Mouse (Mus musculus): ENCODE data around the gene Mast4. TPM values are rescaled to one million over a fixed set of nuclear protein-coding genes. Genes with fewer than 3 reads are reported as not detected.

Mast4 gene
- polyA plus RNA-seq, 1 experiment from 2014 or later = 41.8 TPM

GRCm38 (mm10) chr13:102842237-102842636 lies 492.1 kb downstream of the Mast4 start:
- Histone ChIP-seq H3K4me3 (replicated peaks; ENCODE audit: low read depth, low read length) (no peak overlapping the region), H3K4me1 (ENCODE audit: control insufficient read depth, insufficient read depth, low read length) (peaks cover 12% of the 10 kb centered on the region; the same call in 1 of the 2 replicates), H3K9ac (replicated peaks; ENCODE audit: low read length) (no peak overlapping the region), H3K27ac (replicated peaks; ENCODE audit: low read depth, low read length) (no peak overlapping the region), H3K36me3 (ENCODE audit: control insufficient read depth, insufficient read depth, low read length) (no peaks in the 10 kb centered on the region), H3K27me3 (ENCODE audit: control insufficient read depth, insufficient read depth, low read length) (no peaks in the 10 kb centered on the region), H3K4me2 (ENCODE audit: low read length) (no peak overlapping the region), H3K9me3 (ENCODE audit: control insufficient read depth, low read length) (no peaks in the 10 kb centered on the region)
- peak; percentile 10 for DNase-seq
- WGBS = 67% methylated on average over 8 of the region's 8 CpGs
- ATAC-seq (ENCODE audit: low FRiP score, low TSS enrichment) = no peak

DNA sequence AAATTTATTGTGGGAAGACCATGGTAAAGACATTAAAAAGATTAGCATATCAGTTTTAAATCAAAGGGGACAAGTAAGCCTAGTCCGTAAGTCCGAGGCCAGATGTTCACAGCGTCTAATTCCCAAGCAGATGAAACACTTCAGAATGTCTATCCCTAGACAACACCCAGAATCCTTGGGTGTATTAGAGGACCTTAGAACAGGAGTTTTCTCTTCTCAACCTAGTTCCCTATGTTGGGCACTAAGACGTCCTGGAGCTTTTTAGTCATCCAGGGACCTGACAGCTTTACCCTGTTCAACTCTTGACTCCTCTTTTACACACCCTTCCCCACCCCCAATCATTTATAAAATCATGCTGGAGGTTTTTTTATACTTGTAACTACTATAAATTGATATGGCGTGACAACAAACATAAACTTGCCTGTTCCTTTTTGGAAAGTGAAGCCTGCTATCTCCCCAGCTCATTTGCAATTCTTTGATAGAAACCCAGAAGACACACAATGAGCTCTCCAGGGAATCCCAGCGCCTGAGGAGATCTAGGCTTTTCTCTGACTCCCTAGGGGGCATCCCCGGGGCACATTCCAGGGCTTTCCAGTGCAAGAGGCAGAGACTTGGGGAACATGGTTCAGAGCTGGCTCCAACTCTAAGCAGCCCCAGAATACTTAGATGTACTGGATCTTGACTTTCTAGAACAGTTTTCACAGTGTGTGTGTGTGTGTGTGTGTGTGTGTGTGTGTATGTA lies 494.4 kb downstream of the Mast4 start:
- no peak for ATAC-seq (ENCODE audit: low FRiP score, low TSS enrichment)
- WGBS = 17% methylated on average over 7 of the region's 7 CpGs
- H3K9ac ChIP-seq (replicated peaks; ENCODE audit: low read length) = no peak overlapping the region

DNA sequence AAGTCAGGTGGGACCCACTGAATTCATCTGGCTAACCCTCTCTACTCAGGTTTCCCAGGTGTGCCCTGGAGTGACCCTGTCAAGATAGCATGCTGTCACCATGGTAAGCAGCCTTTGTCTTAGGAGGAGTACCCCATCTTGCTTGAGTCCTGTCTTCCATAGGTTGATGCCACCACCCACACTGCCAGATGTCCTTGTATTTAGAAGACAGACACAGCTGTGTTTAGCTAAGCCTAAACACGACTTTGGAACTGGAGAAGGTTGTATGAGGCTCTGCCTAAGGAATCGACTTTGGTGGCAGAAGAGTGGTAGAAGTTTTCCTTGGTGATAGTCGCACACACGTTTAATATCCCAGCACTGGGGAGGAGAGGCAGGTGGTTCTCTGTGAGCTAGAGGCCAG lies 496.9 kb downstream of the Mast4 start:
- WGBS = 78% methylated on average over 4 of the region's 4 CpGs

More for the DNA sequence above, 494.4 kb downstream of the Mast4 start:
- H3K27me3 ChIP-seq (ENCODE audit: control insufficient read depth, insufficient read depth, low read length) = no peaks in the 10 kb centered on the region
- peak; percentile 47 for DNase-seq
- no peak overlapping the region for H3K27ac ChIP-seq (replicated peaks; ENCODE audit: low read depth, low read length)
- H3K4me3 ChIP-seq (replicated peaks; ENCODE audit: low read depth, low read length) = no peak overlapping the region
- no peak overlapping the region for H3K4me2 ChIP-seq (ENCODE audit: low read length)
- no peaks in the 10 kb centered on the region for H3K9me3 ChIP-seq (ENCODE audit: control insufficient read depth, low read length)
- H3K4me1 ChIP-seq (ENCODE audit: control insufficient read depth, insufficient read depth, low read length) = peaks cover 12% of the 10 kb centered on the region; the same call in 1 of the 2 replicates
- no peaks in the 10 kb centered on the region for H3K36me3 ChIP-seq (ENCODE audit: control insufficient read depth, insufficient read depth, low read length)

DNA sequence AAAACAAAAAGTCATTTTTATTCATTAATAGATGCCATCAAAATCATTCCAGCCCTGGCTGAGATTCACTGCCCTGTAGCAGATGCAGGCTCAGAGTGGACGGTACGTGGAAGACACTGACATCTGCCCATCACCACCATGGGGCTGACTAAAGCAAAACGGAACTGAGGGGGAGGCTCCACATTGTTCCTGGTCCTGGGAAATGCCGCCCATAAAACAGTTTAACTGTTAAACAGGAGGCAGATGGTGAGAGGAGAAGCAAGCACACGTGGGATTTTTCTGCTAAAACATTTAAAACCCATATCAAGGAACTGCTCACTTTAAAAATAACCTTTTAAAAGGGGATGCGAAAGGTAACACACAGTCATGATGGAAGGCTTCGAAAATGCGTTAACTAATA lies 499.0 kb downstream of the Mast4 start:
- Histone ChIP-seq H3K4me3 (replicated peaks; ENCODE audit: low read depth, low read length) (no peak overlapping the region), H3K27ac (replicated peaks; ENCODE audit: low read depth, low read length) (no peak overlapping the region)

More for the DNA sequence above, 496.9 kb downstream of the Mast4 start:
- no peak for DNase-seq
- H3K27ac ChIP-seq (replicated peaks; ENCODE audit: low read depth, low read length) = no peak overlapping the region
- no peak for ATAC-seq (ENCODE audit: low FRiP score, low TSS enrichment)
- no peaks in the 10 kb centered on the region for H3K27me3 ChIP-seq (ENCODE audit: control insufficient read depth, insufficient read depth, low read length)
- H3K4me1 ChIP-seq (ENCODE audit: control insufficient read depth, insufficient read depth, low read length) = peaks cover 7% of the 10 kb centered on the region; the same call in 1 of the 2 replicates
- no peak overlapping the region for H3K4me3 ChIP-seq (replicated peaks; ENCODE audit: low read depth, low read length)
- H3K9ac ChIP-seq (replicated peaks; ENCODE audit: low read length) = no peak overlapping the region
- H3K9me3 ChIP-seq (ENCODE audit: control insufficient read depth, low read length) = no peaks in the 10 kb centered on the region
- no peak overlapping the region for H3K4me2 ChIP-seq (ENCODE audit: low read length)
- no peaks in the 10 kb centered on the region for H3K36me3 ChIP-seq (ENCODE audit: control insufficient read depth, insufficient read depth, low read length)

DNA sequence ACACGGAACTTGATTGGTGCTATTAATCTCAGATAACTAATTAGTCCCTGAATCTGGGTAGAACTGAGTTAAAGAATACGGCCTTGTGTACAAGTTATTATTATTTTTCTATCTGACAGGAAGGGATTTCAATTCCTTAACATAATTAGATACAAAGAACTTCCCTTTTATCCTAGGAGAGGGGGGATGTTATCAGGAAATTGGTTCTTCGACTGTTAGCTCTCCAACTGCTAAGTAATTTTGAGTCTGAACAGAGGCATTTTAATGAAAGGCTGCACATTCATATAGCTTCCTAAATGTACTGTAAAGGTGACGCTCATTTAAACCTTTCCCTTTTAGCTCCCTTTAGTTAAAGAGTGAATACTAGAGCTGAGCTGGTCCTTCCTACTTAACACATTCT lies 516.0 kb downstream of the Mast4 start:
- ATAC-seq (ENCODE audit: low FRiP score, low TSS enrichment) = no peak
- 82% methylated on average over 4 of the region's 4 CpGs for WGBS
- Histone ChIP-seq H3K9me3 (ENCODE audit: control insufficient read depth, low read length) (no peaks in the 10 kb centered on the region), H3K36me3 (ENCODE audit: control insufficient read depth, insufficient read depth, low read length) (no peaks in the 10 kb centered on the region), H3K9ac (replicated peaks; ENCODE audit: low read length) (no peak overlapping the region), H3K27me3 (ENCODE audit: control insufficient read depth, insufficient read depth, low read length) (no peaks in the 10 kb centered on the region), H3K27ac (replicated peaks; ENCODE audit: low read depth, low read length) (no peak overlapping the region), H3K4me2 (ENCODE audit: low read length) (no peak overlapping the region), H3K4me1 (ENCODE audit: control insufficient read depth, insufficient read depth, low read length) (0 out of 2 replicates have a peak, but pooled peaks cover 2% of the 10 kb centered on the region), H3K4me3 (replicated peaks; ENCODE audit: low read depth, low read length) (no peak overlapping the region)
- DNase-seq = no peak

More for the DNA sequence above, 499.0 kb downstream of the Mast4 start:
- DNase-seq (no peak), ATAC-seq (ENCODE audit: low FRiP score, low TSS enrichment) (no peak)
- 67% methylated on average over 8 of the region's 8 CpGs for WGBS
- Histone ChIP-seq H3K4me1 (ENCODE audit: control insufficient read depth, insufficient read depth, low read length) (peaks cover 4% of the 10 kb centered on the region; the same call in 1 of the 2 replicates), H3K9me3 (ENCODE audit: control insufficient read depth, low read length) (no peaks in the 10 kb centered on the region), H3K4me2 (ENCODE audit: low read length) (no peak overlapping the region), H3K9ac (replicated peaks; ENCODE audit: low read length) (no peak overlapping the region), H3K36me3 (ENCODE audit: control insufficient read depth, insufficient read depth, low read length) (no peaks in the 10 kb centered on the region), H3K27me3 (ENCODE audit: control insufficient read depth, insufficient read depth, low read length) (no peaks in the 10 kb centered on the region)

- no peak overlapping the region for H3K4me2 ChIP-seq (ENCODE audit: low read length)
- no peaks in the 10 kb centered on the region for H3K9me3 ChIP-seq (ENCODE audit: control insufficient read depth, low read length)
- peaks cover 6% of the 10 kb centered on the region for H3K4me1 ChIP-seq (ENCODE audit: control insufficient read depth, insufficient read depth, low read length)
- no peak overlapping the region for H3K9ac ChIP-seq (replicated peaks; ENCODE audit: low read length)
- H3K27ac ChIP-seq (replicated peaks; ENCODE audit: low read depth, low read length) = no peak overlapping the region
- no peaks in the 10 kb centered on the region for H3K36me3 ChIP-seq (ENCODE audit: control insufficient read depth, insufficient read depth, low read length)
- DNase-seq = no peak
- H3K27me3 ChIP-seq (ENCODE audit: control insufficient read depth, insufficient read depth, low read length) = no peaks in the 10 kb centered on the region
- no peak overlapping the region for H3K4me3 ChIP-seq (replicated peaks; ENCODE audit: low read depth, low read length)
- 94% methylated on average over 7 of the region's 7 CpGs for WGBS
- ATAC-seq (ENCODE audit: low FRiP score, low TSS enrichment) = no peak
Measured at GRCm38 (mm10) chr13:102816689-102817088, 517.6 kb downstream of the Mast4 start.

DNA sequence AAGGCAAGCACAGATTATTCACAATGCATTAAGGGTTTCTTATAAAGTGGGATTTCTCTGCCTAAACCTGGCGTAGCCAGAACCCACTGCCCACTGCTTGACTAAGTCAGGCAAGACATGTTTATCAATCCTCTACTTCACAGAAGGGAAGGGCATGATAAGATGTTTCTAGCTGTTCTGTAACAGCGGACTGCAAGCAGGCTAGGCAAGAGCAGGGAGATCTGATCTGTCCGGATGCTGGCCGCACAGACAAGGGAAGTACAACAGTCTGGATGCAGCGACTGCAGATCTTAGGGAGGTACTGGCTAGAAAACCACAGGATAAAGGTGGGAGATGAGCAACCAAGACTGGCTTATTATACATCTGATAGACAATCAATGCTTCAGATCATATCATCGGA lies 519.1 kb downstream of the Mast4 start:
- 94% methylated on average over 6 of the region's 6 CpGs for WGBS
- ATAC-seq (ENCODE audit: low FRiP score, low TSS enrichment) (no peak), DNase-seq (no peak)
- Histone ChIP-seq H3K27me3 (ENCODE audit: control insufficient read depth, insufficient read depth, low read length) (no peaks in the 10 kb centered on the region), H3K27ac (replicated peaks; ENCODE audit: low read depth, low read length) (no peak overlapping the region), H3K4me2 (ENCODE audit: low read length) (no peak overlapping the region), H3K36me3 (ENCODE audit: control insufficient read depth, insufficient read depth, low read length) (no peaks in the 10 kb centered on the region), H3K4me1 (ENCODE audit: control insufficient read depth, insufficient read depth, low read length) (peaks cover 19% of the 10 kb centered on the region), H3K9ac (replicated peaks; ENCODE audit: low read length) (no peak overlapping the region), H3K9me3 (ENCODE audit: control insufficient read depth, low read length) (no peaks in the 10 kb centered on the region), H3K4me3 (replicated peaks; ENCODE audit: low read depth, low read length) (no peak overlapping the region)

DNA sequence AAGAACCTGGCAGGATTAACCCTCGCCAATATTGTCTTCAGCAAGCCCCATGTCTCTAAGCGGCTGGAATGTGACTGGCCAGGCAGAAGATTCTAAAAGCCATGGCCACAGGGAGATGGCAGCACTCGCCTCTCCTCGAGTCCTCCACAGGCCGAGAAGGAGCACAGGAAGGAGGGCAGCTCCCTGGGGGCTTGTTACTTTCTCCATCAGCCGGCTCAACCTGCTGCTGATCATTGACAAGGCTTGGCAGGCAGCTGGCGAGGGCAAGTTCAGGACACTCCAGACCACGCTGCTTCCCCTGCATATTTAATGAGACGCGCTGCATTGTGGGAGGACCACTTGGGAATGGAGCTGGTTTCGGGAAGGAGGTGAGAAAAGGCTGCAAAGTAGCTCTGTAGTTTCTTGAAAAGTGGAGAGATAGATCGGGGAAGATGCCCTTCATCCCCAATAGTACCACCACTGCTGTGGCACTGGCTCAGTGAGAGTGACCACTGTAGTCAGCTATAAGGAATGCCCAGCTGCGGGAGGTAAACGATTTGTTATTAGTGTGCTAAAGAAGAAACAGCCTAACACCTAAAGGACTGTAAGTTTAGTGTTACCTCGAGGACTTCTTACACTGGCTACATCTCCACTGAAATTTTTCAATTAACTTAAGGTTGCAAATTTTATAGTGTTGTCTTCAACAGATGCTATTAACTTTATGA lies 523.0 kb downstream of the Mast4 start:
- H3K4me1 ChIP-seq (ENCODE audit: control insufficient read depth, insufficient read depth, low read length) = peaks cover 17% of the 10 kb centered on the region
- WGBS = 14% methylated on average over 15 of the region's 15 CpGs
- ATAC-seq (ENCODE audit: low FRiP score, low TSS enrichment) = peak; percentile 74; the same call in 1 of the 2 replicates
- peak overlapping the region; percentile 24; the same call in 1 of the 2 replicates for H3K9ac ChIP-seq (replicated peaks; ENCODE audit: low read length)
- H3K36me3 ChIP-seq (ENCODE audit: control insufficient read depth, insufficient read depth, low read length) = no peaks in the 10 kb centered on the region
- H3K4me2 ChIP-seq (ENCODE audit: low read length) = peak overlapping the region; percentile 57
- peak overlapping the region; percentile 54 for H3K27ac ChIP-seq (replicated peaks; ENCODE audit: low read depth, low read length)
- DNase-seq = peak; percentile 82
- H3K27me3 ChIP-seq (ENCODE audit: control insufficient read depth, insufficient read depth, low read length) = no peaks in the 10 kb centered on the region
- H3K9me3 ChIP-seq (ENCODE audit: control insufficient read depth, low read length) = no peaks in the 10 kb centered on the region
- H3K4me3 ChIP-seq (replicated peaks; ENCODE audit: low read depth, low read length) = peak overlapping the region; percentile 26

Data from midbrain, embryonic 14.5 days (tissue).